Mouse (Mus musculus) neural tube, embryonic 14.5 days (tissue): ENCODE measurements around the gene Trmt1l. TPM values are rescaled to one million over a fixed set of nuclear protein-coding genes. Genes with fewer than 3 reads are reported as not detected.

Experiments
- ATAC-seq: fragments of 200-750 bp; cut with Nextera tagmentation; 2 replicates; pipeline ENCODE4 v1.8.0; 2017; ENCODE audit warnings: low read depth, mild to moderate bottlenecking, moderate TSS enrichment, moderate library complexity
- H3K27ac ChIP-seq: fragments of 300-500 bp; sonication (generic); 2 replicates; pipeline ENCODE4 v1.5.1; 2014; ENCODE audit warnings: low read depth, mild to moderate bottlenecking, control low read depth, low read length, moderate library complexity, mixed read lengths
- H3K27me3 ChIP-seq: fragments of 300-500 bp; sonication (generic); 2 replicates; pipeline ENCODE4 v1.6.1; 2014; ENCODE audit warnings: low read length; ENCODE audit not compliant: control insufficient read depth, insufficient read depth
- H3K36me3 ChIP-seq: fragments of 300-500 bp; sonication (generic); 2 replicates; pipeline ENCODE4 v1.6.1; 2014; ENCODE audit warnings: low read length, mixed read lengths; ENCODE audit not compliant: control insufficient read depth, insufficient read depth
- H3K4me1 ChIP-seq: fragments of 300-500 bp; sonication (generic); 2 replicates; pipeline ENCODE4 v1.6.1; 2014; ENCODE audit warnings: low read length; ENCODE audit not compliant: control insufficient read depth, insufficient read depth
- H3K4me2 ChIP-seq: fragments of 300-500 bp; sonication (generic); 2 replicates; pipeline ENCODE4 v1.6.1; 2014; ENCODE audit warnings: mild to moderate bottlenecking, low read depth, low read length, control low read depth
- H3K4me3 ChIP-seq: fragments of 300-500 bp; sonication (generic); 2 replicates; pipeline ENCODE4 v1.5.1; 2014; ENCODE audit warnings: low read depth, low read length, control low read depth, mixed read lengths
- H3K9ac ChIP-seq: fragments of 300-500 bp; sonication (generic); replicated peaks from 2 replicates; pipeline ENCODE4 v1.6.1; 2014; ENCODE audit warnings: low read depth, mild to moderate bottlenecking, control low read depth, low read length, mixed read lengths
- H3K9me3 ChIP-seq: fragments of 300-500 bp; sonication (generic); 2 replicates; pipeline ENCODE4 v1.6.1; 2016; ENCODE audit warnings: low read length; ENCODE audit not compliant: control insufficient read depth
- whole genome bisulfite sequencing: fragments of 180-500 bp; shearing (Covaris S2); extraction: QIAGEN DNeasy Blood & Tissue Kit; methylation state at CpG from one replicate; pipeline ENCODE4 v1.1.7; 2014; 5-methylcytosine and 5-hydroxymethylcytosine counted together
- polyA plus RNA-seq: library from polyadenylated mRNA; unstranded; fragments of >200 nt; fragmentation: Nextera tagmentation; extraction: Ambion mirVana; gene quantifications from 2 replicates; pipeline ENCODE4 v1.2.1, GENCODE M21; 2014

The Trmt1l gene
- polyA plus RNA-seq, 1 experiment from 2014 or later, result 42.3 TPM

- WGBS, result 73% methylated on average over 5 of the region's 5 CpGs
- no peaks in the 10 kb centered on the region for H3K27me3 ChIP-seq
- ATAC-seq, result no peak
- no peak overlapping the region for H3K4me2 ChIP-seq
- H3K4me1 ChIP-seq, result no peaks in the 10 kb centered on the region
- H3K4me3 ChIP-seq, result no peak overlapping the region
- H3K27ac ChIP-seq, result no peak overlapping the region
- no peaks in the 10 kb centered on the region for H3K36me3 ChIP-seq
- H3K9ac ChIP-seq, result no peak overlapping the region
- no peaks in the 10 kb centered on the region for H3K9me3 ChIP-seq
Measured at GRCm38 (mm10) chr1:151484754-151485153, 56.4 kb downstream of the Trmt1l start.

DNA sequence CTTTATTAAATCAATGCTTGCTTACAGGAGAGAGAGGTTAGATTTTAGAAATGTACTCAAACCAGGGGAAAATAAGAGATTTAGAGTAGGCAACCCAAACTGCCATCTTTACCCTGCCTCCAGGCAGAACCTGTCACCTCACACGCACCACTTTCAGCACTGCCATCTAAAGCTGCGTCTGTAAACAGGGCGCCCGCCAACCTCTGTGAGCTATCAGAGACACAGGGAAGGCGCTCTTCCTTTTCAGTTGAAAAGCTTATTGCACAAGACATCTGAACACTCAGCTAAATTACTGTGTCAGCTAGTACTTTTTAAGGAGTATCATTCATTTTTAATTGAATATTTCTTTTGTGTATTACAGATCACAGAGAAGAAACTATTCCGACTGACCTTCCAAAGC lies 61.5 kb downstream of the Trmt1l start:
- 84% methylated on average over 6 of the region's 6 CpGs for WGBS
- Histone ChIP-seq H3K4me2 (no peak overlapping the region), H3K9me3 (no peaks in the 10 kb centered on the region), H3K27ac (no peak overlapping the region), H3K36me3 (no peaks in the 10 kb centered on the region), H3K9ac (no peak overlapping the region), H3K4me1 (0 out of 2 replicates have a peak, but pooled peaks cover 2% of the 10 kb centered on the region), H3K27me3 (no peaks in the 10 kb centered on the region), H3K4me3 (no peak overlapping the region)
- ATAC-seq, result no peak

DNA sequence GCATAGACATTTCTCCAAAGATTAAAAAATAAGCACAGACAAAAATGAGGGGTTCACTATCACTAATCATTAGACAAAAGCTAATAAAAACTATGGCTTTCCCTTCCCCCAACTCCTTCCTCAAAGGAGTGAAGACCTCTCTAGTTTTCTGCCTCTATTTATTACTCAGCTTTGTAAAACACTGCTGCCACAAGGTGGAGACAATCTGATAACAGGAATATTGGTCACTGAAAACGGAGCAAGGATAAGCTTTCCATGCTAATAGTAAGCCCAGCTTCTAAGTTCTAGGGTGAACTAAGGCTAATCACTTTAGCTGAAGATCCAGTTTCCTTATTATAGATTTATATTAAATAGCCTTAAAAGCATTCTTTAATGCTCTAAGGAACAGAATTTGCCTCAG lies 64.1 kb downstream of the Trmt1l start:
- H3K9me3 ChIP-seq, result no peaks in the 10 kb centered on the region
- H3K36me3 ChIP-seq, result no peaks in the 10 kb centered on the region
- H3K9ac ChIP-seq, result no peak overlapping the region
- WGBS, result 47% methylated on average over 1 of the region's 1 CpGs
- H3K4me1 ChIP-seq, result peaks cover 12% of the 10 kb centered on the region; the same call in 1 of the 2 replicates
- no peaks in the 10 kb centered on the region for H3K27me3 ChIP-seq
- no peak overlapping the region for H3K4me2 ChIP-seq
- ATAC-seq, result no peak
- no peak overlapping the region for H3K27ac ChIP-seq
- H3K4me3 ChIP-seq, result no peak overlapping the region

DNA sequence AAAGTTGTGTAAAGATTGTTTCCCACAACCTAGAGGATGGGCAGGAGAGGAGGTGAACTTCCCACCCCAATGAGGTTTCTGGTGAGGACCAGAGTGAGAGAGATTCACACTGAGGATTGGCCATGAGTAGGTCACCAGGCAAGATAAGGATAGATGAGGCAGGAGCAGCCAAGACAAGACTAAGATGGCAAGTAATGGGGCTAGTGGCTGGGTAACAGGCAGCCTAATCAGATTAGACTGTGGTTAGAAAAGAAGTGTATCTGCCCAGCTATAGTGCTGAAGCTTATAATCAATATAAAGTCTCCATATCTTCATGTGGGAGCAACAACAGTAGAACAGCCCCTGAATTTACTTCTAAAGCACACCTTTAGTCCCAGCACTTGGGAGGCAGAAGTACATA lies 65.5 kb downstream of the Trmt1l start:
- no peak overlapping the region for H3K27ac ChIP-seq
- H3K9ac ChIP-seq, result no peak overlapping the region
- H3K4me1 ChIP-seq, result peaks cover 14% of the 10 kb centered on the region
- no peaks in the 10 kb centered on the region for H3K9me3 ChIP-seq
- no peak overlapping the region for H3K4me3 ChIP-seq
- H3K27me3 ChIP-seq, result no peaks in the 10 kb centered on the region
- H3K4me2 ChIP-seq, result no peak overlapping the region
- no peak for ATAC-seq
- no peaks in the 10 kb centered on the region for H3K36me3 ChIP-seq

DNA sequence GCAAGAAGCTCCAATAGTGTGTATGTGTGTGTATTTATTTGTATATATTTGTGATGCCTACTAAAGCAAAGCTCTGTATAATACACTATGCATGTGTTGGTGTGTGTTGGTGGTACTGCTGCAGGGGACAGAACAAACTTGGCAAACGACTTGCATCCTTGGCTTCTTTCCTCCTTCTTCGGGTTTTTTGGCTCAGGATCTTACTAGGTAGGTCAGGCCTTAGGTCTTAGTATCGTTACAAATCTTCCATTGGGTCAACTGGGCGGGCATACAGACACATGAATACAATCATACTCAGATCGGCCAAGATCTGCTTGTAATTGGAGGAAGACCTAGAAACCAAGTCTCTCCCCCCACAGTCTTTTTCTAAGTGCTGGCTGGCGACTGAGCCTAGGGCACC lies 66.4 kb downstream of the Trmt1l start:
- 73% methylated on average over 6 of the region's 6 CpGs for WGBS
- H3K36me3 ChIP-seq, result no peaks in the 10 kb centered on the region
- ATAC-seq, result no peak
- H3K27me3 ChIP-seq, result no peaks in the 10 kb centered on the region
- H3K9ac ChIP-seq, result no peak overlapping the region
- no peak overlapping the region for H3K4me3 ChIP-seq
- H3K27ac ChIP-seq, result no peak overlapping the region
- H3K9me3 ChIP-seq, result no peaks in the 10 kb centered on the region
- no peak overlapping the region for H3K4me2 ChIP-seq
- peaks cover 15% of the 10 kb centered on the region for H3K4me1 ChIP-seq

- Histone ChIP-seq H3K4me1 (peaks cover 15% of the 10 kb centered on the region), H3K27me3 (no peaks in the 10 kb centered on the region), H3K9me3 (no peaks in the 10 kb centered on the region), H3K4me2 (no peak overlapping the region), H3K27ac (no peak overlapping the region), H3K4me3 (no peak overlapping the region), H3K36me3 (no peaks in the 10 kb centered on the region), H3K9ac (no peak overlapping the region)
- WGBS, result 93% methylated on average over 2 of the region's 2 CpGs
- ATAC-seq, result no peak
Measured at GRCm38 (mm10) chr1:151495635-151496285, 67.4 kb downstream of the Trmt1l start.

DNA sequence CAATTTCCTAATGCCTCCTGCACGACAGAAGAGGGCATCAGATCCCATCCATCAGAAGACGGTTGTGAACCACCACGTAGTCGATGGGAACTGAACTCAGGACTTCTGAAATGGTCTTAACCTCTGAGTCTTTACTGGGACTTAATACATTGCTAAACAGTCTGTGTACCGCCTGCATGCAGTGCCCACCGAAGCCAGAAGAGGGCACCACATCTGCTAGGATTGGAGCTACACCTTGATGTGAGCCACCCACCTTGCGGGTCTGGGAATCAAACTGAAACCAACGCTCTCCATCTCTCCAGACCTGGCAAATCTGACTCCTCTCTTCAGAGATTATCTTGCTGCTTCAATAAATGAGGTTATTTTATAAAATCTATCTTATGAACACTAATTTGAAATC lies 68.7 kb downstream of the Trmt1l start:
- Histone ChIP-seq H3K27ac (no peak overlapping the region), H3K27me3 (no peaks in the 10 kb centered on the region), H3K4me1 (peaks cover 15% of the 10 kb centered on the region), H3K4me3 (no peak overlapping the region), H3K9ac (no peak overlapping the region), H3K36me3 (no peaks in the 10 kb centered on the region), H3K9me3 (no peaks in the 10 kb centered on the region), H3K4me2 (no peak overlapping the region)
- ATAC-seq, result no peak
- 92% methylated on average over 8 of the region's 8 CpGs for WGBS

DNA sequence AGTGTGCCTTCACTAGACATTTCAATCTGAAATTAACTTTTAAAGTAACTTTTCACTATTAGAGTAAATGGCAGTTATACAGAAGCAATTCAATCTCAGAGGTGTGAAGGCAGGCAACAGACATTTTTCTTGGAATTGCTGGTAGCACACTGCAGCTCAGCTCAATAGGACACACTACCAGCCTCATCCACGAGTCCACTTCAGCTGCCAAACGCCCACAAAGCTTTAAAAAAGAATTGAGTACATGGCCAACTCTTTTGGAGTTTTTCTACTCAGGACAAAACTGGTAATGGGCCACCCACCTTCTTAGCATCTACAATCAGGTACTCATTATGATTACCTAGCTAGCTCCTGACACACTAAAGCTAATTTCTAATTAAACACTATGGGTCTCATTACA lies 69.6 kb downstream of the Trmt1l start:
- Histone ChIP-seq H3K9me3 (no peaks in the 10 kb centered on the region), H3K4me3 (no peak overlapping the region), H3K4me2 (no peak overlapping the region), H3K4me1 (peaks cover 15% of the 10 kb centered on the region), H3K27ac (no peak overlapping the region), H3K9ac (no peak overlapping the region), H3K36me3 (no peaks in the 10 kb centered on the region), H3K27me3 (no peaks in the 10 kb centered on the region)
- ATAC-seq, result no peak
- WGBS, result 84% methylated on average over 2 of the region's 2 CpGs

DNA sequence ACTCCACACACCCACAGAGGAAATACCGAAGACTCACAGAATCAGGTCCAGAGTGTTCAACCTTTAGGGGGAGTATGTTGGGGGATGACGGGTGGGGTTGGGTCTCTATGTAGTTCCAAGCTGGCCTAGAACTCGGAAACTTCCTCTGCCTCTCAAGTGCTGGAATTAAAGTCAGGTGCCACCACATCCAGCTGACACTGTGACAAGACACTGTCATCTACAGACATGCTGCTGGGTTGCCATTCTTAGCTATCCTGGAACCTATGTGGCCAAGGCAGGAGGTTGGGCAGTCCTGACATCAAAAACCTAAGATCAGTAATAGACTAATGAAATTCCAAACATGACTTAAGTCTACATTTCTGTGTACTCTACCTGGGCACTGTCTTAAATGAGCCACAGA lies 70.0 kb downstream of the Trmt1l start:
- Histone ChIP-seq H3K9ac (no peak overlapping the region), H3K27ac (no peak overlapping the region), H3K4me3 (no peak overlapping the region), H3K4me1 (peaks cover 15% of the 10 kb centered on the region), H3K36me3 (no peaks in the 10 kb centered on the region), H3K27me3 (no peaks in the 10 kb centered on the region), H3K9me3 (no peaks in the 10 kb centered on the region), H3K4me2 (no peak overlapping the region)
- ATAC-seq, result no peak
- WGBS, result 91% methylated on average over 3 of the region's 3 CpGs
